Mouse (Mus musculus) myocyte (in vitro differentiated cells): ENCODE data around the gene Cbx1.
A peak's percentile ranks its signal among the peaks of the same experiment; 100 is the strongest.

Experiments used
- CEBPB ChIP-seq: IDR thresholded peaks from 2 replicates; pipeline ENCODE4 v1.6.1; 2011; ENCODE audit warnings: mild to moderate bottlenecking, moderate library complexity; ENCODE audit not compliant: poor library complexity, insufficient read depth, severe bottlenecking
- E2F4 ChIP-seq: IDR thresholded peaks from one replicate; pipeline ENCODE4 v1.6.1; 2011; ENCODE audit warnings: mild to moderate bottlenecking, control low read depth, moderate library complexity; ENCODE audit not compliant: insufficient read depth
- MYOD1 ChIP-seq, 3 experiments: IDR thresholded peaks; one replicate each; pipeline ENCODE4 v1.6.1; 2011; ENCODE audit warnings: control low read depth in 2 of 3, low read depth in 2 of 3, mild to moderate bottlenecking in 2 of 3, moderate library complexity in 1 of 3; ENCODE audit not compliant: insufficient read length in 2 of 3, control insufficient read depth in 1 of 3
- POLR2A ChIP-seq: IDR thresholded peaks from one replicate; pipeline ENCODE4 v1.6.1; 2011; ENCODE audit warnings: low read depth, mild to moderate bottlenecking, control low read depth, moderate library complexity; ENCODE audit not compliant: insufficient read length
- SRF ChIP-seq: IDR thresholded peaks from one replicate; pipeline ENCODE4 v1.6.1; 2011; ENCODE audit warnings: low read depth; ENCODE audit not compliant: control insufficient read depth, insufficient read length
- USF1 ChIP-seq: IDR thresholded peaks from one replicate; pipeline ENCODE4 v1.6.1; 2011; ENCODE audit warnings: low read depth, mild to moderate bottlenecking, control low read depth, moderate library complexity

DNA sequence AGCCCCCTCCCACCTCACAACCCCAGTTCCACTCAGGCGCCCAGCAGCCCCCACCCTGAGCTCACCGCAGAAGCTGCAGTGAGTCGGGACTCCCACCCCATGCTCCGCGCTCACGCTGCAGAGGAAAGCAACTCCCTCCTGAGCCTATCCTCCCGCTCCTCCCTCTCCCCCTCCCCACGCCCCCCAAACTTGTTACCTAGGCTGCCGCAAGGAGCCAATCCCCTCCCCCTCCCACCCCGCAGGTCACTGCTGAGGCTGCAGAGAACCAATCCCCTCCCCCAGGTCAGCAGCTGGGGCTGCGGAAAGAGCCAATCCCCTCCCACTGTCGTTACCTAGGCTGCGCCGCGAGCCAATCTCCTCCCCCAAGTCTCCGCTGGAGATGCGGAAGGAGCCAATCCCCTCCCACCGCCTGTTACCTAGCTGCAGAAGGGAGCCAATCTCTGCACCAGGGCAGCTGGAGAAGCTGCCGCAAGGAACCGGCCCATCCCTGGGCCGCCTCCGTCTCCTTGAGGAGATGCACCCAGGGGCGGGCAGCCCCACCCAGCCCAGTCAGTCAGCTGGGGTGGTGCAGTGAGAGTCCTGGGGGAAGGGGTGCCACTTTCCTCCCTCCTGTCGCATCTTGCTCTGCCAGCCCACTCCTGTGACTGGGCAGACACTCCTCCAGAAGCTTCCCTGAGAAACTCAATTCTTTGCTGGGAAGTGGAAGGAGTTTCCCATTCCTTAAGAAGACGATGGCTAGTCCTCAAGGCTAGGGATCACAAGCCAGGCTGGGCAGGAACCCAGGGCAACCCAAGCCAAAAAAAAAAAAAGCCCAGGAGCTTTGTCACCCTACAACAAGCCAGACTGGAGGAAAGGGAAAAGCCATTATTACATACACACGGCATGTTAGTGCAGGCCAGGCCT is 35.2 kb downstream of the Cbx1 start:
- TF ChIP-seq POLR2A, result peak; percentile 89
- no peak for TF ChIP-seq USF1
- TF ChIP-seq SRF, result no peak
- TF ChIP-seq MYOD1 (IDR thresholded peaks at IDR 0.05; ENCODE audit: control insufficient read depth in 1 of 3, insufficient read length in 2 of 3, low read depth in 2 of 3), result peak in 1 of 3 experiments; percentile 62
- no peak for TF ChIP-seq E2F4
- no peak for TF ChIP-seq CEBPB
